Mouse (Mus musculus) kidney, adult 2 months (tissue): Measurements from ENCODE around the gene Vmn1r203. TPM values are rescaled to one million over a fixed set of nuclear protein-coding genes. Genes with fewer than 3 reads are reported as not detected.
"Not testable (repeated sequence)": the region's sequence is repeated elsewhere in the genome, so short reads cannot be mapped to it uniquely, and the experiment has no call there.

Experiments used
- DNase-seq: peaks from one replicate; pipeline ENCODE4 v3.0.0; 2021
- H3K27ac ChIP-seq: fragments of 200-500 bp; 2 replicates; pipeline ENCODE4 v1.5.1; 2012; ENCODE audit warnings: low read depth, low read length, control low read depth, inconsistent platforms; ENCODE audit not compliant: insufficient read depth
- H3K27me3 ChIP-seq: fragments of 200-500 bp; replicated peaks from 2 replicates; pipeline ENCODE4 v1.6.1; 2012; ENCODE audit warnings: mild to moderate bottlenecking, moderate library complexity, low read length, inconsistent platforms; ENCODE audit not compliant: control insufficient read depth, insufficient read depth
- H3K36me3 ChIP-seq: fragments of 200-500 bp; 2 replicates; pipeline ENCODE4 v1.6.1; 2012; ENCODE audit warnings: mild to moderate bottlenecking, moderate library complexity, low read length, inconsistent platforms; ENCODE audit not compliant: control insufficient read depth, insufficient read depth
- H3K4me1 ChIP-seq: fragments of 200-500 bp; 2 replicates; pipeline ENCODE4 v1.6.1; 2011; ENCODE audit warnings: low read length; ENCODE audit not compliant: control insufficient read depth, insufficient read depth
- H3K4me3 ChIP-seq: fragments of 200-500 bp; 2 replicates; pipeline ENCODE4 v1.5.1; 2011; ENCODE audit warnings: mild to moderate bottlenecking, low read depth, low read length, control low read depth; ENCODE audit not compliant: insufficient read depth
- CTCF ChIP-seq: fragments of 200-500 bp; conservative IDR thresholded peaks from 2 replicates; pipeline ENCODE4 v1.5.1; 2011; ENCODE audit warnings: low read depth, mild to moderate bottlenecking, control low read depth, low read length, moderate library complexity, mixed read lengths; ENCODE audit not compliant: insufficient read depth, insufficient read length
- POLR2A ChIP-seq: fragments of 200-500 bp; IDR thresholded peaks from one replicate; pipeline ENCODE4 v1.6.1; 2011; ENCODE audit warnings: low read depth, low read length, control low read depth
- WGBS: fragments of 180-500 bp; shearing (Covaris S2); methylation state at CpG from one replicate; pipeline ENCODE4 v1.1.7; 2018; 5-methylcytosine and 5-hydroxymethylcytosine counted together
- polyA plus RNA-seq: library from polyadenylated mRNA; depleted of rRNA; stranded (reverse); fragments of >200 nt; gene quantifications from 2 replicates; pipeline ENCODE4 v1.2.3, GENCODE M21; 2012; rRNA removed

Vmn1r203 gene
- not detected in 2 replicates for polyA plus RNA-seq

DNA sequence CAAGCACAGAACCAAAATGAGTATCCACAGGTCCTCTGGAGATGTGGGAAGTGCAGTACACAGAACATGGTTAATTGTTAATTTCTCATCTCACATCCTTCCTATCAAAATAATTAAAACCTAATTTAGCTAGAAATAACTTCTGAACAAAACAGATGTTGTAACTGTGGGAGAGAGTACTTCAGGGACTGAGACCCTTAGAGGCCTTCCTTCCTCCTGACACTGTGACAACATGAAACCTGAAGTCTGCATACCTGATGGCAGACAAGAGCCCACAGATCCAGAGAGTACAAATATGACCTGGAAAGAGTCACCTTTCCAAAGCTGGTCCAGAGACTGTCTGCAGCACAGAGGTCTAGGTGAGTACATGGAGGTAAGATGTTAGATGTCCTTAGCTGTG, at the start of gene Vmn1r203:
Vmn1r203 (plus strand) TSS at position 301 of the 400 bp plus-strand sequence.
- Histone ChIP-seq H3K27me3 (no peaks in the 10 kb centered on the region), H3K4me1 (no peaks in the 10 kb centered on the region), H3K4me3 (no peak within 1 kb of the TSS), H3K27ac (no peak within 1 kb of the TSS), H3K36me3 (no peaks in the 10 kb centered on the region)
- no peak for TF ChIP-seq CTCF
- TF ChIP-seq POLR2A, result no peak
- no peak for DNase-seq

DNA sequence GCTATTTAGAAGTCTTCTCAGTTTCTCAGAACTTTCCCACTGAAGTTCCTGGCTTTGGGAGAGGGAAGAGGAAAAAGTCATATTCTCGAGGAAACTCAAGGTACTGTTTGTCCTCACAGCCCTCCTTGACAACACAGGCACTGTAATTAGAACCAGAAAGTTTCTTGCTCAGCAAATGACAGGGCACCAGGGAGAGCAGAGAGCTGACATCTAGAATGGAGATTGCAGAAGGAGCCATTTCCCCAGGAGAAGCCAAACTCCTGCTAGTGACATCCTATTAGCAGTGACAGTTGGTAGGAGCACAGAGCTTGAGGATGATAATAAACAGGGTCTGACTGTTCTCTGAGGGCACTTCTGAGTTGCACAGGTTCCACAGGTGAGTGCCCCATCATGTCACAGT, 46.3 kb upstream of the Vmn1r203 start, which contains the start of gene Vmn1r201:
Vmn1r201 (plus strand) TSS at position 301 of the 400 bp plus-strand sequence.
- 38% methylated on average over 1 of the region's 1 CpGs for WGBS

DNA sequence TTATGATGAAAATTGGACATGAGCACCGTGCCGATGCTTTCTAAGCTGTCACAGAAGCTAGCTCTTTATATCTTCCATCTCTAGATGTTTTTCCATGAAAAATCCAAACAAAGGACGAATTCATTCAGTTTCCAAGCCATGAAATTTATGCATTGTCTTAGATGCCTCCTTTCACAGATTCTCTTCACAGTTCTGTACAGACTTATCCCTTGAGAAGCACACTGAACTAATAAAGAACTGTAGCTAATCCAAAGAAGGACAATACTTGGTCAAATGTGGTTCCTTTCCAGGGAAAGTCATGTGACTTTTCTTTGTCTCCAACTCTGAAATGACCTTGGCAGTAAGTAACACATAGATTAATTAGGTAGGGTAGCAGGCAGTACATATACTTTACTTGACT, 15.5 kb upstream of the Vmn1r203 start:
- TF ChIP-seq CTCF (no peak), POLR2A (no peak)
- Histone ChIP-seq H3K27ac (no peak overlapping the region), H3K36me3 (no peaks in the 10 kb centered on the region), H3K4me3 (no peak overlapping the region), H3K4me1 (no peaks in the 10 kb centered on the region), H3K27me3 (no peaks in the 10 kb centered on the region)
- 73% methylated on average over 3 of the region's 3 CpGs for WGBS
- no peak for DNase-seq

More for the DNA sequence above, 46.3 kb upstream of the Vmn1r203 start, which contains the start of gene Vmn1r201:
- H3K27ac ChIP-seq, result no peak within 1 kb of the TSS
- no peak for DNase-seq
- no peaks in the 10 kb centered on the region for H3K4me1 ChIP-seq
- no peaks in the 10 kb centered on the region for H3K27me3 ChIP-seq
- H3K36me3 ChIP-seq, result no peaks in the 10 kb centered on the region
- TF ChIP-seq CTCF, result no peak
- no peak for TF ChIP-seq POLR2A
- no peak within 1 kb of the TSS for H3K4me3 ChIP-seq

DNA sequence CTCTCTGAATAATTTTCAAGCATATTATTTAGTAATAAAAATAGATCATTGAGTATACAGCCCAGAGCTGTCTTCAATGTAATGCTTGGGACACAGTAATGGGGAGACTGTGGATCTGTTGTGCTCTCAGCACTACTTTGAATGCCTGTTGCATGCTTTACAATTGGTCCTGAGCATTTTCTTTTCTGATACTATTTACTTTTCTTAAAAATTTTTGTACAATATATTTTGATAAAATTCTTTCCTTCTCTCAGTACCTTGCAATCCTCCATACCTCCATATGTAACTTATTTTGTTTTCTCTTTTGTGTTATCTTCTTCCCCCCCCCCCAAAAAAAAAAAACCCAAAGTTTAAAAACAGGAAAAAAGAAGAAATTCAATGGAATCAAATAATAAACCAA, 12.6 kb upstream of the Vmn1r203 start, which contains the start of gene Vmn1r202:
Vmn1r202 (minus strand) TSS at position 101 of the 400 bp plus-strand sequence.
- Histone ChIP-seq H3K4me3 (no peak within 1 kb of the TSS), H3K36me3 (no peaks in the 10 kb centered on the region), H3K4me1 (no peaks in the 10 kb centered on the region), H3K27me3 (no peaks in the 10 kb centered on the region), H3K27ac (no peak within 1 kb of the TSS)
- DNase-seq, result no peak
- TF ChIP-seq CTCF (no peak), POLR2A (no peak)

DNA sequence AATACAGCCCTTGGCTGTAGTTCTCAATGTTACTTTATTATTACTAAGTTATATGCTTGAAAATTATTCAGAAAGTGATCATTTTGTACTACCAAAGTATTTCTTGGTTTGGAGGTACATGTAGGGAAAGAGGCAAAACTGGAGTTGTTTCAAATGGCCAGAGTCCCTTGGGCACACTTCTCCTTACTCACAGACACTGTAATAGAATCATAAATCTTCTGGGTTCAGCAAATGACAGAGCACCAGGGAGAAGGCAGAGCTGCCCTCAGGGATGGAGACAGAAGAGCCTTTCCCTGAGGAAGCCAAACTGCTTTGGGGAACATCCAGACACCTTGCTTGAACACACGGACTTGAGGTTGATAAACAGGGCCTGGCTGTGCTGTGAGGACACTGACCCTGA, 35.0 kb downstream of the Vmn1r203 start, which contains the start of gene Vmn1r204:
Vmn1r204 (plus strand) TSS at position 301 of the 400 bp plus-strand sequence.
- not testable (repeated sequence) for H3K4me3 ChIP-seq, DNase-seq

DNA sequence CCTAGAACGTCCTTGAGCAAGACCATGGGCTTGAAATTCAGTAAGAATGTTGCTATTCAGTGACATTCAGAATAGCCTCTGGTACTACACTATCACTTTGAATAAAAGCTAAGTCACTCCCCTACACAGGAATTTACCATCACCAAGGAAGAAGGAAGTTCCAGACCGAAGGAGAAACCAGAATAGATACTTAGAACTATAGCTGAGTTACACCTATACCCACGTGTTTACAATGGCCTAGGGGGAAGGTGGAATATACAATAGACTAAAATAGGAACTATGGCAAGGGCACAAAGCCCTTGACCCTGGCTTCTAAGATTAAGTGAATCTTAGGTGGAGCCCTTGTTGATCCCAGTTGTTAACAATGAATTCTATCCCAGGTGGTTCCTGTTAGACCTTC, 57.0 kb downstream of the Vmn1r203 start:
- not testable (repeated sequence) for H3K4me1 ChIP-seq, H3K27ac ChIP-seq, DNase-seq, H3K27me3 ChIP-seq, H3K4me3 ChIP-seq, H3K36me3 ChIP-seq
- WGBS, result 77% methylated on average over 3 of the region's 3 CpGs

More for the DNA sequence above, 35.0 kb downstream of the Vmn1r203 start, which contains the start of gene Vmn1r204:
- 60% methylated on average over 1 of the region's 1 CpGs for WGBS
- not testable (repeated sequence) for H3K4me1 ChIP-seq, H3K27me3 ChIP-seq, H3K27ac ChIP-seq, H3K36me3 ChIP-seq

Other genes starting within 250 kb of the Vmn1r203 start
- not detected in 2 replicates for gene Vmn1r195, start 247.6 kb upstream of the Vmn1r203 start, polyA plus RNA-seq
- not detected in 2 replicates for gene Vmn1r196, start 228.2 kb upstream of the Vmn1r203 start, polyA plus RNA-seq
- not detected in 2 replicates for gene Vmn1r197, start 193.5 kb upstream of the Vmn1r203 start, polyA plus RNA-seq
- gene Vmn1r198, start 167.8 kb upstream of the Vmn1r203 start, polyA plus RNA-seq, result not detected in 2 replicates
- not detected in 2 replicates for gene Vmn1r199, start 138.3 kb upstream of the Vmn1r203 start, polyA plus RNA-seq
- not detected in 2 replicates for gene Vmn1r200, start 127.7 kb upstream of the Vmn1r203 start, polyA plus RNA-seq
- gene Vmn1r201, start 46.2 kb upstream of the Vmn1r203 start, polyA plus RNA-seq, result not detected in 2 replicates
- not detected in 2 replicates for gene Vmn1r202, start 12.7 kb upstream of the Vmn1r203 start, polyA plus RNA-seq
- gene Vmn1r204, start 35.1 kb downstream of the Vmn1r203 start, polyA plus RNA-seq, result not detected in 2 replicates
- not detected in 2 replicates for gene Vmn1r205, start 74.9 kb downstream of the Vmn1r203 start, polyA plus RNA-seq
- not detected in 2 replicates for gene Vmn1r206, start 106.1 kb downstream of the Vmn1r203 start, polyA plus RNA-seq
- not detected in 2 replicates for gene Vmn1r207-ps, start 211.5 kb downstream of the Vmn1r203 start, polyA plus RNA-seq